Mouse (Mus musculus): Measurements from ENCODE around the gene Plekhh3.
"Not testable (repeated sequence)": the region's sequence is repeated elsewhere in the genome, so short reads cannot be mapped to it uniquely, and the experiment has no call there.

Plekhh3 gene

DNA sequence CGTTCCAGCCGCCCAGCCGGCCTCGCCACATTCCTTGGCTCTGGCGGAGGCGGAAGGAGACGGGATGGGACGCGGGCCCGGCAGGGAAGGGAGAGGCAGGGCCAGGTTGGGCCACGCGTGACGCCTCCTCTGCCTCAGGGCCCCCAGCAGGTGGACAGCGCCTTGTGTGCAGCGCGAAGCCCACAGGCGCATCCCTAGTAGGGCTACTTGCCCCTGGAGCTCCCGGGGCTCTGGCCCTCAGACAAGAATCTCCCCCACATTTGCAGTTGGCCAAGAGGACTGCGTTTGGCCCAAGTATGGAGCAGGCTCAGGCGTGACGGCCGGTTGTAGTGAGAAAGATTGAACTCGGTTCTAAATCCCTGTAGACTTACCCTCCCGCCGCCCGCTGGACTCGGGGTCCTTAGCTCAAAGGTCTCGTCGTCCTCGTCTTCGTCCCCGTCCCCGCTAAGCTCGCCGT is 769 bp downstream of the Plekhh3 start, which contains the start of gene Cntnap1:
Gene Cntnap1, plus strand, starts transcription at position 170 of the 457 bp plus-strand sequence.
- peak; percentile 69 for DNase-seq

DNA sequence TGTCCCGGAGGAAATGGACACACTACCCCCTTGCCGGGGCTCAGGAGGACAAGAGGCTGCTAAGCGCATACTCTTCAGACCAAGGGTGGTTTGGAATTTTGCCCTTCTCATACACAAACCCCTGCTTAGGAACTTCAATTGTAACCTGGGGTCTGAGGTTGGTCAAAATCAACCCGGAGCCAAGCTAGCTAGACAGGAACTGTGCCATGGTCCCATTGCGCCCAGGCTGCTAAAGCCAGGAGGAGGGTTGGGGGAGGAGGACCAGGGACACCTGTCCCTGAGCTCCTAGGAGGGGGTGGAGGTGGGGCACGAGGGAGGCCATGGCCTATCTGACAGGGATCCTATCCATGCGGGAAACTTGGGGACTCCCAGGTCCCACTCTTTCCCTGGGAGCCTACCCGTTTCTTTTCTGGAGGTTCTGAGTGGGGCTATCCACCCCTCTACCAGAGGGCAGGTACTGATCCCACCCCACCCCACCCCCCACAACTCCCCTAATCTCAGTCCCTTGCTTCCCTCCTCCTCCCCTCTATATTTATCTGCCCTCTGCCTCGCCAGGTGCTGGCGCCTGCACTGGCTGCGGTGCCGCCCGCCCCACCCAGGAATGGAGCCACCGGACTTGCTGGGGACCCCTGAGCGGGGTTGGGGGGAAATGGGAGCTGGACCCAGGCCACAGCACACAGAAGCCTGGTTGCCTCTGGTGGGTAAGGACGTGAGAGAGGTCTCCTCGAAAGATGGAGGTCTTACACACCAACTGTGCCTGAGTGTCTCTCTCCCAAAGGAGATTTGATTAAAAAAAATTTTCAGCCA is 1.6 kb downstream of the Plekhh3 start:
- DNase-seq: peak; percentile 45

DNA sequence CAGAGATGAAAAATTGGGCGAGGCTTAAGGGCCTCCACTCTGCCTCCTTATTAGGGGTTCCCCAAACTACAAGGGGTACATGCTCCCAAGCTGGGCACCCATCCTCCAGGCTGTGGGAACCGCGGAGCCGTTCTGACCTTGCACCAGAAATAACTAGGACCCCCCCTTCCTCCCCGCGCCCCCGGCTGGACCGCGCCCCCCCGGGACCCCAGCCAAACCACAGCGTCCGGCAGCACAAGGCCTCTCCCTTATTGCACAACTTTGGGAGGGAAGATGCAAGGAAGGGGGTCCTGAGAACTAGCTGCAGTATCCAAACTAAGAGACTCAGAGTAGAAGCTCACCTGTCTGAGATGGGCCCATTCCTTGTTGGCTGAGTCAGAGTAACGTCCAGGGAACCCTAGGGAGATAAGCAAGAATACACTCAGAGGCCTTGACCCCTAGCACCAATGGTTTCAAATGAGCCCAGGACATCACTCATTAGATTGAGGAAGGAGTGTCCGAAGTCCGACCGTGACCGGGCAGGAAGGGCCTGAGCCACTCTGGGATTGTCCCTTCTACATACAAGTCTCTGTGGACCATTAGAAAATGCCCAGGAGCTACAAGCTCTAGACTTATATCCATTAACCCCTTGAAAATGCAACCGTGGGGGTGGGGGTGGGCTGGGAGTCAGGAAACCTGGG is 2.7 kb downstream of the Plekhh3 start:
- no peak for DNase-seq

DNA sequence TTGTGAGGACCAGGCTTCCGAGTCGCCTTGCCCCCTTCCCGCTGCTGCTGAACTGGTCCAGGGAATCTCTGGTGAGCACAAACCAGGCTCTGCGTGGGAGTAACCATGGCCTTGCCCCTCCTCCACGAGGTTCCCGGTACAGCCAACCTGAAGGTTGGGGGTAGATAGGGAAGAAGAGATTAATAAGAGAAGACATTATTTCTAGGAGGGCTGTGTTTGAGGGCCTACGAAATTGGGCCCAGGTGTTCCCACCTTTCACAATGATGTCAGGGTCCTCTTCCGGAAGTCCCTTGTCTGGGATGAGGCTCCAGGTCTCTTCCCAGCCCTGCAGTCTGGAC is 3.2 kb downstream of the Plekhh3 start:
- DNase-seq: no peak

DNA sequence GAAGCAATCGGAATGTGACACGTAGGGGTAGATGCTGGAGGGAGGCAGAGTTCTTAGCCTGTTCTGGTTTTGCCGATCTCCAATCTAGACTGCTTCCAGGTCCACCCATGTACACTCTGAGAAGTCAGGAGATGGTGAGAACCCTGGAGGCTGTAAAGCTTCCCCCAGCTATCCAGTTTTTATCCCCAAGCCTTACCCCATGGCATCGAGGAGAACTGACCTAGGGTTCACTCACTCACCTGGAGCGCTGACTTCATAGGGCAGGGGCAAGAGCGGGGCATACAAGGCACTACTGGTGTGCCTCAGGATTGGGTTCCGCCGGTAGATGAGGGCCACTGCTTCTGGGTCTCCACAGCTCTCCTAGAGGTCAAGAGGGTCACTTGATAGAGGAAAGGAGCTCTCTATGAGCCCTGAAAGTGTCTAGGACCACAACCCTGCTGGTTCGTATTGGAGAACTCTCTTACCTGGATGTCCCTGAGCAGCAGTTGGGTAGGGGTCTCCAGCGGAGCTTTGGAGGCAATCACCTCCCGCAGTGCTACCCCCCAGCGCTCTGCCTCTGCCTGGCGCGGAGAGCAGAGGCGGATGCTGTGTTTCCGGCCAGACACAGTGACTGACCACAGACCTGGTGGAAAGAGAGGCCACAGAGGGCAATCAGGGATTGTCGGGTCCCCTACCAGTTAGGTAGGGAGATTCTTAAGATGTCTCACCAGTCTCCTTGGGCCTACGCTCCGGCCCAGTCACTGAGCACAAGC is 3.8 kb downstream of the Plekhh3 start:
- DNase-seq: no peak

DNA sequence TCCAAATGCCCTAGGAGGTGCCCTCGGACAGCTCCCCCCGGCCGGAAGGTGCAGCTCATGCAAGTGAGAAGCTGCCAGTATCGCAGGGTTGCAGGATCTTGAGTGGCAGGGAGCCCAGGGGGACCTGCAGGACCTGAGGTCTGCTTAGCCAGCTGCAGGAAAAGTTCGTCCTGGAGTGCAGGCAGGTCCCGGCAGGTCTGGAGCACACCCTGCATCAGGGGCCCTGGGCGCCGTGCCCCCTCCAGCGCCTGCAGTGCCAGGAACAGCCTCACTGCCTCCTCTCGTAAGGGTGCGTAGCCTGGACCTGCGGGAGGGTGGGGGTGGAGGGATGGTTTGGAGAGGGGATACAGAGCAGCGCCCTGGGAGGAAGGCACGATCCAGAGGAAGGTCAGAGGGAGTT is 4.8 kb downstream of the Plekhh3 start:
- no peak for DNase-seq

DNA sequence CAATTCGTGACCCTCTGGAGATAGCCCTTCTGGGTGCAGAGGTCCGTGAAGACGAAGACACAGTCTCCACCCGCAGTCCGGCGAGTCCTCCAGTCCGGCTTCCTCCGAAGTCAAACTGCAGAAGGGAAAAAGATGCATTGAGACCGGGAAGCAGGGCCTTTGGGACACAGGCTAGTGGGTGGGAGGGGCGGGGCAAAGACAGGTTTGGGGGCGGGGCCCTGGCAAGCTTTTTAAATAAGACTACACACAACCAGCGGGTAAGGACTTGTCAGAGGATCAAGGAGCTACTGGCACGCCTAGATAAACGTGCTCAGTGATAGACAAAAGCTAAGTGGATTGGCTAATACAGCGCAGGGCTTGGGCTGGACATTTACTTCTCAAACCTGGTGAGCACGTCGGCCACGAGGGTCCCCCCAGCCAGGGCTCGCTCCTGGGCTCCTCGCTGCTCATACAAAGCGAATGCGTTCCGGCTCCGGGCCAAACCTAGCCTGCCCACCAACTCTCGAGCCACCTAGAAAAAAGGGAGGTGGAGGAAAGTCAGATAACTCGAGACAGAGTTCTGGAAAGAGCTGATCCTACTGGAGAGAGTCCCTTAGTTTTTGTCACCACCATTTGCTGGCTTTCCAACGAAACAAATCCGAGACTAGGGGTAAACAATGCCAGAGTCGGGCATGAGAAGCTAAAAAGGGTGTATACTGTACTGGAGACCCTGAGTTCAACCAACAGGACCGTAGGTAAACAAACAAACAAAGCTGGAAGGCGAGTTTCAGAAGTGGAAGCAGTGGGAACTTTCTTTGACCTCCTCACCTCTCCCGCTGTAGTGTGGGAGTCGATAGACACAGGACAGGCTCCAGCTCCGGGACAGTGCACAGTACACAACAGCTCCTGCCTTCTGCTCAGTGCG is 6.2 kb downstream of the Plekhh3 start:
- DNase-seq: no peak

DNA sequence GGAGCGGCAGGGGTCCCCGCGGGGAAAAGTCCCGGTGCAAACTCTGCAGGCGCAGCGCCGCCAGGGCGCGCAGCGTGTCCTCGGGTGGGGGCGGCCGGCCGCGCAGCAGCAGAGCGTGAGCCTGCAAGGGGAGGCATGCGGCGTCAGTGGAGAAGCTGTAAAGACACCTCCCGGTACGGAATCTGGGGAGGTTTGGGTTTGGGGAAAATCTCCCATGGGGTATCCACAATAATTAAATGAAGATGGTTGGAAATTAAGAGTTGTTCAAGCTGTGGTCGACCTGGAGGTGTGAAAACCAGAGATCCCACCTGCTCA is 6.8 kb downstream of the Plekhh3 start:
- no peak for DNase-seq

DNA sequence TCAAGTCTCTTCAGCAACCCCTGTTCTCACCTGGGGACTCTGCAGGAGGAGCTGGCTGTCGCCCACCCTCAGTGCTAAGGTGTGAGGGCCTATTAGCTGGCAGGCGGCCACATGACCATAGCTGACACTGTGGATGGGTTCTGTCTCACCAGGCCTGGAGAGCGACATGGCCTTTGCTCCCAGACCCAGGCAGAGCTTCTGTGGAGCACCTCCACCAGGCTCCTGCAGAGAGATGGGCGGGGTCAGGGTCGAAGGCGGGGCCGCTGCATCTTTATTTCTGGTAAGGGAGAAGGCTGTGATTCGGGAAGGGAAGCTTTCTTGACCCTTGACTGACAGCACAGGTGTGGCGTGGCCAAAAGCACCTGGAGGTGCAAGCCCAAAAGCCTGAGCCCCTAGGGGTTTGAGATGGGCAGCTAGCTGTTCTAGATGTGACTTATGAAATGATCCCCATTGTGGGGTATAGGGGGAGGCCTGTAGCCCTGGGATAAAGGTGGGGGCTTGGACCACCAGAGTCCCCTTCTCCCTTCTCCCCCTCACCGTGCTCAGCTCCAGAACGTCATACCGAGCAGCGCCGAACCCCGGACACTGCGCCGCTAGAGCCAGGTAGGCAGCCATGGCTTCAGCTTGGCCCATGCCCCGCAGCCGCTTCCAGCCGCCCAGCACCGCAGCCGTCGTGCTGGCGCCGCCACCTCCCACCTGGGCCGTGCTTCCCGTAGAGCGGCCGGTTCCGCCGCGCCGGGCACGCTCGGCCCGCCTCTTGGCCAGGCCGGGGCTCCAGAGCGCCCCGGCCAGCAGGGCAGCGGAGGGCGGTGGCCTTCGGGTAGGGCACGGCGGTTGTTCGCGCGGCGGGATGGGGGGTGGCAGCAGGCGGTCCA is 7.4 kb downstream of the Plekhh3 start:
- no peak for DNase-seq

DNA sequence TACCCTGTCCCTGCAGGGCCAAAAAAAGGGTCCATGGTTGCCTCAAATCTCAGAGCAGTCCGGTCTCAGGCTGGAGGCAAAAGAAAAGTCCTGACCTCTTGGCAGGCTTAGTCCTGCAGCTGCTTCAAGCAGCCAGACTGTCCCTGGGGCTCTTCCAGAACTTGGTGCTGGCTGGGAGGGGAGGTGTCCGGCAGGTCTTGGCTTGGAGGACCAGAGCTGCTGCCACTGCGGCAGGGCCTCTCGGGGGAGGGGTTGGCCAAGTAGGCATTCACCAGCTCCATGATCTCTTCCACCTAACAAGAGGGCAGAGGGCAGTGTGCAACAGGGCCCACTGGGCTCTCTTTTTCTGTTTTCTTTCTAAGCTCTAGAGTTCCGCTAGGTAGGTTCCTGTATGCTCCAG is 8.4 kb downstream of the Plekhh3 start:
- no peak for DNase-seq

DNA sequence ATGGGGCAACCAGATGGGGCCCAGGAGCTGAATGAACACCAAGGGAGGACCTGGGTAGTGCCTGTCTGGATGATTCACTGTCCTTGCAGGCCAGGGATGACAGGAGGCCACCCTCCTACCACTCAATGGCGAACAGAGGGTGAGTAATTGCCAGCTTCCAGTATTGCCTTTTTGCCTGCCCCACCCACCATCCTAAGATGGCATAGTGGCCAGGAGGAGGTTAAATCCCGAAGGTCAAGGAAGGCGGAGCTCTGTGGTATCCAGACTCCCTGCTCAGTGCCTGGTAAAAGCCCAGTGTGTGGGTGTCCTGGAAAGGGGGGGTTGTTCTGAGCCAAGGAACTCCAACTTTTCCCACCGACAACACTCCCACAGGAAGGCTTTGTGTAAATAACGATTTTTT is 8.8 kb downstream of the Plekhh3 start:
- no peak for DNase-seq

DNA sequence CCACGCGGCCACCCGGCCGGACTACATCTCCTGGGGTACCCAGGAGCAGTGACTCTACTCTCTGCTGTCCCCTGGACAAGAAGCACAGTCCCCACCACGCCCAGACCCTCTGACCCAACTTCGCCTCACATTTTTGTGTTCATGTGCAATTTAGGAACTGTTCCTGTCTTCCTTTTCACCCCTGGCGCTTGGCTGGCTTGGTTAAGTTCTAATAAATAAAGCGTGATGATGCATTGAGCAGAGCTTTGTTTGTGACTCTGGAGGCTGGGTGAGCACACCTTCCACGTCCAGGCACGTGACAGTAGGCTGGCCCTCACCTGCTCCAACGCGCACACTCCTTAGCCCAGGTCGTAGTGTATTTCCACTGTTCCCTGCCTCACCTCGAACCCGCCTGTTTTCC is 9.6 kb downstream of the Plekhh3 start:
- no peak for DNase-seq

DNA sequence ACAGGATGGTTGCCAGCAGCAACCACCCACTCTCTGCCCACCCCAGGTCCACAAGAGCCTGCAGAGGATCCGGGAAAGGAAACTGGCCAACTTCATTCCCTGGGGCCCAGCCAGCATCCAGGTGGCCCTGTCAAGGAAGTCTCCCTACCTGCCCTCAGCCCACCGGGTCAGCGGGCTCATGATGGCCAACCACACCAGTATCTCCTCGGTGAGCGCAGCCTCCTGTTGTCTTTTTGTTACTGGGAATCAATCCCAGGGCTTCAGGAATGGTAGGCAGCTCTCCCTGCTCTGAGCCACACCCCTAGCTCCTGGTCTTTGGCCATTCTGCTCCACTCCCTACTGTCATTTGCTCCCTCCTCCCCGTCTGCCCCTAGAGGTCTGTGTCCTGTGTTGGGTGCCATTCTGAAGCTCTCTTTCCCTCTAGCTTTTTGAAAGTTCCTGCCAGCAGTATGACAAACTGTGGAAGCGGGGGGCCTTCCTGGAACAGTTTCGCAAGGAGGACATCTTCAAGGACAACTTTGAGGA is 10.1 kb downstream of the Plekhh3 start:
- not testable (repeated sequence) for DNase-seq

DNA sequence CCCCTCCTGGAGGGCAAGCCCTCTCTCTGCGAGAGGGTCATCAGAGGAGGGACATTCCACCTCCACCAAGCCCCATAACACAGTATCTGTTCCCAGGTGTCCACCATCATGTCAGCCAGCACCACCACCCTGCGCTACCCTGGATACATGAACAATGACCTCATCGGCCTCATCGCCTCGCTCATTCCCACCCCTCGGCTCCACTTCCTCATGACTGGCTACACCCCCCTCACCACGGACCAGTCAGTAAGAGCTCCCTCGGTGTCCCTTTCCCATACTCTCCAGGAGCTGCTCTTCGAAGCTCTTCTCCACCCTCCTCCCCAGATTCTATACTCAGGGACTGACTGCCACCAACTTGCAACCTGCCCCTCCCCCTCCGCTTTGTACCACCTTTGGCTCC is 11.0 kb downstream of the Plekhh3 start:
- DNase-seq: not testable (repeated sequence)

DNA sequence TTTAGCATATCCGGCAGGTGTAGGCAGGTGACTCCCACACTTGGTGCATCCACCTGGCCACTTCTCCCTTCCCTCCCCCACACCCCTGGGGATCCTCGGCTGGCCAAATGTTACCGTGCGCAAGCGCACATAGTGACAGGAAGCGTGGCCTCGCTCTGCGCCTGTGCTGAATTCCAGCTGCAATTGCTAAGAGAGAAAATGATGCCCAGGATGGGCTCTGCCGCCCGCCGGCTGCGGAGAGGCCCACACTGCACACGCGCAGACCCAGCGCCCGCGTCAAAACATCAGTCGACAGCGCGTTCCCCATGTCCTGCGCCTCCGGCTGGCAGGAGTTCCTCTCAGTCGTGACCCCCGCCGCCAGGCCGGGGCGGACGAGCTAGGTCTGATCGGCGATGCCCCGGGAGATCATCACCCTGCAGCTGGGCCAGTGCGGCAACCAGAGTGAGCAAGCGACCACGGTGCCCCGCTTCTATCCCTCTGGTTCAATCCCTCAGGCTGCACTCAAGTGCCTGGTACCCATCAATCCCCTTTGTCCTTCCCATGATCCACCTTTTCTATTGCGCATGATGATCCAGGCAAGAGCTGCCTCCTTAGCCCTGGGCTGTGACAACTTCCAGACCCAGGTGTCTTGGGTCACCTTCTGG is 15.3 kb downstream of the Plekhh3 start, which contains the start of gene Tubg2:
Gene Tubg2, plus strand, starts transcription at position 180 of the 644 bp plus-strand sequence.
- peak; percentile 78 for DNase-seq

DNA sequence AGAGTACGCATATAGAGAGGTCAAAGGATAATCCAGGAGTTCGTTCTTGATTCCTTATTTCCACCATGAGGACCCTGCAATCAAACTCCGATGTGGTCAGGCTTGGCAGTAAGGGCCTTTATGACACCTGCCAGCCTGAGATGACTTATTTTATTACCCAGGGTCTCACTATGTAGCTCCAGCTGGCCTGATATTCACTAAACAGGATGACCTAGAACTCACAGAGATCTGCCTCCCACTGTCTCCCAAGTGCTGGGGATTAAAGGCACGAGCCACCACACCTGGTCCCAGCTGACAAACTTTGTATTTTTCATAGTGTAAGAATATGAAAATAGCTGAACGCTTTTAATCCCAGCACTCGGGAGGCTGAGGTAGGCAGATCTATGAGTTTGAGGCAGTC is 16.0 kb downstream of the Plekhh3 start:
- DNase-seq: no peak

DNA sequence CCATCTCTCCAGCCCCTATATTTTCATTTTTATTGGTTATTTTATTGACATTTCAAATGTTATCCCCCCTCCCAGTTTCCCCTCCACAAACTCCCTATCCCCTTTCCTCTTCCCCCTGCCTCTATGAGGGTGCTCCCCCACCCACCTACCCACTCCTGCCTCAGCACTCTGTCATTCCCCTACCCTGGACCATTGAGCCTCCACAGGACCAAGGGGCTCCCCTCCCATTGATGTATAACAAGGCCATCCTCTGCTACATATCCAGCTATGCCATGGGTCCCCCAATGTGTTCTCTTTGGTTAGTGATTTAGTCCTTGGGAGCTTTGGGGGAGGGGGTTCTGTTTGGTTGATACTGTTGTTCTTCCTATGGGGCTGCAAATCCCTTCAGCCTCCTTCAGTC is 16.5 kb downstream of the Plekhh3 start:
- no peak for DNase-seq

DNA sequence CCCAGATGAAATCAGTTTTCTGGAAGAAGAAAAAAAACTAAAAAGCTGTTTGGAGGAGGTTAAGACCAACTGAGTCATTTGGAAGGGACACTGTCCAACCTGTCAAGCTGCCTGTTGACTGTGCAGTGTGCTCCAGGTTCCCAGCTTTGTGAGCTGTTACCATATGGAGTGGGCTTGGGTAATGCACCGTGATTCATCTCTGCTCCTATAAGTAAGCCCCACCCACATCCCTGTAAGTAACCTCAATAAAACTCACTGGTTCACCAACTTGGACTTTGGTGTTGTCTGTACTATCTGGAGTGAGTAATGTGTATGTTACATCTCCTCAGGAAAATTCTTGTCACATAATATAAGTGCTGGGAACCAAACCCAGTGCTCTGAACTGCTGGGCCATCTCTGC is 18.3 kb downstream of the Plekhh3 start:
- DNase-seq: no peak

DNA sequence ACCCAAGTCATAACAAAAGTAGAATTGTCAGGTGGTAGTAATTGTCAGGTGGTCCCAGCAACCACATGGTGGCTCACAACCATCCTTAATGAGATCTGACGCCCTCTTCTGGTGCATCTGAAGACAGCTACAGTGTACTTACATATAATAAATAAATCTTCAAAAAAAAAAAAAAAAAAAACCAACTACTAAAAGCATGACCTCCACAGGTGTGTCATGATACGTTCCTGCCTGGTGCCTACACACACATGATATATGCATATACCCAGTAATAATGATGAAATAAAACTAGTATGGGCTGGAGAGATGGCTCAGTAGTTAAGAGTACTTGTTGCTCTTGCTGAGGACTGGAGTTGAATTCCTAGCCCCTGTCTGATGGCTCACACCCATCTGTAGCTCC is 20.1 kb downstream of the Plekhh3 start:
- DNase-seq: no peak

DNA sequence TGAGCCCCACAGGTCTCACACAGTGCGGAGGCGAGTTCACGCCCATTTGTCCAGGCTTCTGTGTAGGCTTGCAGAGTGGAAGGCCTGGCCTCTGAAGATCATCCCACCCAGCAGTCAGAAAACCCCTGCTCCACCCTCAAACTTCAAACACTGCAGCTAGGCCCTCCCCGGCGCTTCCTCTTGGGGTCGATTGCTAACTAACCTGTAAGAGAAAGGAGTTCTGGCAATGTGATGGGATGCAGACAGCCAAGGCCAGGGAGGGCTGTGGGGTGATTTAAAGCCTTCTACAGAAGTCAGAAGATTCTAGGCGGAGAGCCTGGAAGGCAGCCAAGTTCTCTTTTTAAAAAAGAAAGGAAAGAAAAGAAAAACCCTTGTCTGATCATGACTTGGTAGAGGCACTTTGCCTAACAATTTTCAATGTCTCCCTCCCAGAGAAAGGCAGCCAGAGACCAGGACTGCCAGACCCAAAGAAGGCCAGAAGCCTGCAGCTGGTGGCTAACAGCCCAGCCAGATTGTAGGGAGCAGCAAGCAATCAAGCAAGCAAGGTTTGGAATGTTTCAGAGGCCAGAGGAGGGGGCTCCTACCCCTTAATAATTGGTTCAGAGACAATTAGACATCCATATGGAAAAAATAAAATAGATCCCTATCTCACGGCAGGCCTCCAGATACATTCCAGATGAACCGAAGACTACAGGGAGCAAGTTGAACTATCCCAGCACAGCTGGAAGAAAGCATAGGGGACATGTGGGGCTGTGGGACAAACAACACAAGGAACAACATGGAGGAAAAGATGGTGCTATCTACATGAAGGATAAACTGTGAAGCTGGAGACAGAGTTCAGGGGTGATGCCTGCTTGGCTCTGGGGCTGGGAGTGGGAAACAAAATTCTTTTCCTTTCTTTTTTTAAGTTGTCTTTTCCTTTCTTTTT is 21.7 kb downstream of the Plekhh3 start:
- DNase-seq: no peak

Data from cerebellum, adult 8-10 months (tissue).